Mouse (Mus musculus) spleen, embryonic (tissue): ENCODE results near the gene Rce1.

Source experiments
- CTCF ChIA-PET: fragments of 350-600 bp; sonication (Branson Sonifier 250); formaldehyde crosslinking; loops from one replicate; lab custom pipeline; 2022; lab: Charles Lee

Gene Rce1

DNA sequence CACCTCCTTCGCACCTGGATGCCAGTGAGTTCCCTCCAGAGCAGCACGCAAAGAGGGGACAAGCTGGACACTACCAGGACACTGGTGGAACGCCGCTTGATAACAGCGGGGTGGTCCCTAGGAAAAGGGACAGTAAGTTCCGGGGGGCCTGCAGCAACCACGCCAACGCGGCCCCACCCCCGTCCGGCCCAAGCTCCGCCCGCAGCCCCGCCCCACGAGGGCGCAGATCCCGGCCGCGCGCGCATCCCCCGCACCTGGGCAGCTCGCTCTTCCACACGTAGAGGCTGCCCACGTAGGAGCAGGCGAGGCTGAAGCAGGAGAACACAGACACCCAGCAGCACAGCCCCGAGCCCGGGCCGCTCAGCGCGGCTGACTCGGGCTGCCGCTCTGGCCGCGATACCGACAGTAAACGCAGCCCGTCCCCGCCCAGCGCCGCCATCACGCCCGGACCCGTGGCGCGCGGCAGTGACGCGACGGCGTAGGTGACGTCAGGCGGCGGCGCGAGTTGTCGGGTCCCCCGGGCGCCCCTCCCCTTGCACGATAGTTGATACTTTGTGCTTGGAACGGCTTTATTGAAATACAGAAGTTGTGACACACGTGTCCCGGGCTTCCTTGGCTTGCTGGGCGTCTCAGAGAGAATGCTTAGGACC lies at the start of gene Rce1:
TSS of gene Rce1 (minus strand) at position 463 of the 650 bp plus-strand sequence.
- CTCF ChIA-PET = no interaction called here

DNA sequence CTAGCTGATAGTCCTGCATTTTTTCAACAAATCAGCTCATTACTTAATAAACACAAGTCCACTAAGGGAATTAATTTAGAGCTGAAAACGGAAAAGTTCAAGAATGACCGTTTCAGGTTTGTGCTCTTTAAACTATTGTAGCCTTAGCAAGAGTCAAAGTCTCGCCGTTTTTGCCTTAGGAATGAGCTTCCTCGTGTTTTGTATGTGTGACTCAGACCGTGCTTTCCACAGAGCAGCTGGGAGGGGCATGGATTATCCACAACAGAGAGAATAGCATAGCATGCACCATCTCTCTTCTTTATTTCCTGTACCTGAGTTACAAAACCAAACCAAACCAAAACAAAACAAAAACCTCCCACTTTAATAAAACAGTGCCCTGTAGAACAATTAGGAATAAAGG lies 47.0 kb upstream of the Rce1 start:
- CTCF ChIA-PET = no interaction called here

DNA sequence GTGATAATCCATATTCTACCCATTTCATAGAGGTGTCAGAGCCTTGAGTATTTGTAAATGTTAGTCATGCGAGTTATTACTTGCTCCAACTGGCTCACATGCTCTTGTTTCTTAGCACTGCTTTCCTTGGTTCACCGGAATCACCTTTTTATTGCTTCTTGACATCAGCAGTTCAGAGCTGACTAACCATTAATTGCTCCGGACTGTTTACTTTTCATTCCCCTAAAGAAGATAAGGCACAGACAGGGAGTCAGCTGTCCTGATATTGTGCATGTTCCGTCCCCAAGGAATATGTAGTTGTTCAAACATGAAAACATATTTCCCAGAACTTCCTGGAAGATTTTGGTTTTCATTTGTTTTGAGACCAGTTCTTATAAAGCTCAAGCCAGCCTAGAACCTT lies 45.3 kb upstream of the Rce1 start:
- CTCF ChIA-PET = no interaction called here

DNA sequence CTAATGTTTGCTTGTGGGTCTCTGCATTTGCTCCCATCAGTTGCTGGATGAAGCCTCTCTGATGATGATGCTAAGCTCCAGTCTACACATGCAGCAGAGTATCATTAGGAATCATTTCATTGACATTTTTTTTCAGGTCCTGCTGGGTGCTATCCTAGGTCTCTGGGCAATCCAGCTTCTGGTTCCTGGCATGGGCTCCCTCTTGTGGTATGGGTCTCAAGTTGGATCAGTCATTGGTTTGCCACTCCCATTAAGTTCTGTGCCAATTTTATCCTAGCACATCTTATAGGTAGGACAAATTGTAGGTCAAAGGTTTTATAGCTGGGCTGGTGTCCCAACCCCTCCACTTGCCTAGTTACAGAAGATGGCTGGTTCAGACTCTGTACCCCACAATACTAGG lies 41.4 kb upstream of the Rce1 start:
- CTCF ChIA-PET = no interaction called here

DNA sequence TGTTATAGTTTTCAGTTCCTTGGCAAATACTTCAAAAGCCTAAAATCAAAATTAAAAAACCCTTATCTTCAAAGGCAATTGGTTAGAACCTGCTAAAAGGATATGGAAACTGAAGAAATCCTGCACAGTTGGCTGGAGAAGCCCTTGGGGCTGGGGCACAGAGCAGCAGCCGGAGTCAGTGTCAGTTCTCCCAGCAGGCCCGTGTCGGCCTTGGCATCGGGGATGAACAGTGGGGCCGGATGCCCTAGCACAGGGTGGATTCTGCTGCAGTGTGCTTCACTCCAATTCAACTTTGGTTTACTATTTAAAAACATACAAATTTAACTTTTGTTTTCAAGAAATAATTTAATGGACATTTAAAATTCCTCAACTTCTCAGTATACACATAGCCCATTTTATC lies 32.7 kb upstream of the Rce1 start:
- CTCF ChIA-PET = no interaction called here

DNA sequence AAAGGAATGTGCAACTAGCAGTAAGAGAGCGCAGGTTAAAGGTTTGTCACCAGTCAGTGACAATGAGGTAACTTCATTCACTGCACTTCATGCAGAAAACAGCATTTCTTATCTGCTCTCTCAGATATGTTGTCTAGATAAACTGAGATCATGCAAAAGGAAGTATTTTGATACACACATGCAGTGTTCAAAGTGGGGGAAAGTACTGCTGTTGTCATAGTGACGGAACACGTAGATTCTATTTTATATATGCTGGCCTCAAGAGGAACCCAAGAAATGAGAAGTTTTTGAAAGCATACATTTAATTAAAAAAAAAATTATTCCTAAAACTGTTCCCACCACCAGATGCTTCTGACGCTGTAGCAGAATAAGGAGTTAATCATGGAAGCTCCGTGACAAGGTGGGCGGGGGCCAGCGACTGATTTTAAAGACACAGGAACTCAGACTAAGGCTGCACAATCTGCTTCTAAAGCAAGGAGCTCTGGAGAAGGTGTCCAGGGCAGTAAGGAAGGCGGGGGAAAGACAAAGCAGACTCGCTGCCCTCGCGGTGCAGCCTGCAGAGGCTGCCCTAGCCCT lies 21.6 kb upstream of the Rce1 start:
- CTCF ChIA-PET = no interaction called here

DNA sequence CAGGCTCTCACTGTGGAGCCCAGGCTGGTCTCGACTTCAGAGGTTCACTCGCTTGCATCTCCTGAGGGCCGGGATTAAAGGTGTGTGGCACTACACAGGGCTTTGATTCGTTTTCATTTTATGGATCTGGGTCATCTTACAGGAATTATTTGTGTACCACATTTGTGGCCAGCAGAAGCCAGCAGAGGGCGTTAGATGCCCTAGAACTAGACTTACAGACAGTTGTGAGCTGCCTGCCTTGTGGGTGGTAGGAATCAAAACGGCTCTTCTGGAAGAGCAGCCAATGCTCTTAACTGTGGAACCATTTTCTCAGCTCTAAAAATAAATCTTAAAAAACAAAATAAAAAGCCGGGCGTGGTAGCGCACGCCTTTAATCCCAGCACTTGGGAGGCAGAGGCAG lies 18.8 kb upstream of the Rce1 start:
- CTCF ChIA-PET = no interaction called here

DNA sequence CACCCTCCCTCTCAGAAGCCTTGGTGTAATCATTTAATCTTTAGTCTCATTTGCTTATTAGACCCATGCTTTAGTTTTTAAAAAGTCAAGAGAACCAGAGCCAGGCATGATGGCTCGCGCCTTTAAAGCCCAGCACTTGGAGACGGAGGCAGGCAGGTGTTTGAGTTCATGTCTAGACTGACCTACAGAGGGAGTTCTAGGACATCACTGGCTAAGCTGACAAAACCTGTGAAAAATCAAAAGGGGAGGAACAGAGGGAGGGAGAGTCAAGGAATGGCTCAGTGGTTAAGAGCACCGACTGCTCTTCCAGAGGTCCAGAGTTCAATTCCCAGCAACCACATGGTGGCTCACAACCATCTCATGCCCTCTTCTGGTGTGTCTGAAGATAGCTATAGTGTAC lies 10.5 kb upstream of the Rce1 start:
- CTCF ChIA-PET = interaction anchor here (0.6 kb wide), 1 partner anchor 174 kb away, joined by 5 read pairs; no protein-coding TSS in a partner anchor

DNA sequence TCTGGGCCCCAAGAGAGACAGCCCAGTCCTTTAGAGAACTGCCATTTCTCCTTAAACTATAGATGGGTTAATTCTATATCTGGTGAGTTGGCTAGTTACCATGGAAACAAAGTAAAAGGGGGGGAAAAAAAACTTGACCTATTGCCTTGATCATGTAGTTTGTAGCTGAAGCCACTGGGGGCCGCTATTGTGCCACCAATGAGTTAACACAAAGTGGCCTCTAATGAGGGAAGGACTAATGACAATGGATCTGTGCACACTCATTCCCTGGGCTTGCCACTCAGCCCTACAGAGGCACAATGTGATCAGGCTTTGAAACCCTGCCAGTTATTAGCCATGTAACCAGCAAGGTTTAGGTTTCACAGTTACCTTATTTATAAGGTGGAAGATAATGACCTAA lies 3.4 kb upstream of the Rce1 start:
- CTCF ChIA-PET = interaction anchor here (0.6 kb wide), 1 partner anchor 23 kb away, joined by 8 read pairs; no protein-coding TSS in a partner anchor

DNA sequence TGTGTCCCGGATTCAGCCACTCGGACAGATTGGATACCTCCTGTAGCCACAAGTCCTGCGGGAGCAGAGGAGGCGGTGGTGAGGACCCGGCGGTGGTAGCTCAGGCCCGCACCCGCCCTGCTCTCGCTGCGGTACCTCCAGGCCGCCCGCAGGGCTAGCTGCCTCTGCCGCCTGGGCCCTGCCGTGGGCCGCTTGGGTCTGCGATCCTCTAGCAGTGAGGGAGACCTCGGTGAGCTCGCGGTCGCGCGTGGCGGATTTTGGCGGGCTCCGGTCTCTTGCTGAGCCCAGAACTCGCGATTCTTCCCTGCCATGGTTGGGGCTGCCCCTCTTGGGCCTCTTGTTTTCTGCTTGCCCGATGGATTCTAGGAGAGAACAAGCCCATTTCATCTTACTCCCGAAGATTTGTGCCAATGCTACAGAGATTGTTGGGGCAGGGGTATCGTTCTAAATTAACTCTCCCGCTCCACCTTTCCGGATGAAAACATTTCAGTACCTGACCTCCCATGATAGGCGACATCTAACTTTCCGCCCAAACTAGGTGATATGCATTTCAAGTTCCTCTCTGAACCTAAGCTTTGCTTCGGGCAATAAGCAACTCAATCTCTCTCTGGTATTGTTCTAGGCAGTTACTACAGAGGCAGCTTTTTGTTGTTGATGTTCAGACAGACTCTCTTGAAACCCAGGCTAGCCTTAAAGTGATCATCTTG lies 541 bp upstream of the Rce1 start:
- CTCF ChIA-PET = no interaction called here

DNA sequence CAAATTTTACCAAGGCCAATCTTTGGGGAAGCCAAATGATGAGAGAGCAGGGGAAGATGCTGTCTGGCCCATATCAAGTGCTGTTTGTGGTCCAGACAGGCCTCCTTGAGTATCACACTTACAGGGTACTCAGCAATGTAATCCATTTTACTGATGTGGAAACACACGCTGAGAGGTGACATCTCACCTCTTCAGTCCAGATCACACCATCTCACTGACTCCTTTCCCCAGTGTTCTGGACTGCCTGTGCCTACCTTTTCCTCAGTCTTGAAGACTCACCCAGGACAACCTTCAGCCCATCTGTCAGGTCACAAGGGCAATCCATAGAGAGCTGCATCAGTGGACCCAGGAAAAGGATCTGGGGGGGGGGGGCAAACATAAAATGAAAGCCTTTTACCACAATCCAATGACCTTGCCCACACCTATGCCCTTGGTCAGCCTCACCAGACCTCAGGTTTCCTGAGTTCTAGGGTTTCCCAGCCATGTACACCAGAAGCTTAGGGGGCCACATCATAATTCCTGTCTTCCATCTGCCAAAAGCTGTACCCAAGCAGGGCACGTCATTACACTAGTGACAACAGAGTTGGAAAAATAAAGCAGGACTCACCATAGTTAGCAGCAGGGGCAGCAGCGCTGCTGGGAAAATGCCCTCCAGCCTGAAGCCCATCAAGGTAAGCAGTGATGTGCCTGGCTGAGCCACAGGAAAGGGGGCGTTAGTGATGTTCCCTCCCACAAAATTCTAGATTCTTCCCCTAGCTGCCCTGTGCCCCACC lies 849 bp downstream of the Rce1 start:
- CTCF ChIA-PET = no interaction called here

DNA sequence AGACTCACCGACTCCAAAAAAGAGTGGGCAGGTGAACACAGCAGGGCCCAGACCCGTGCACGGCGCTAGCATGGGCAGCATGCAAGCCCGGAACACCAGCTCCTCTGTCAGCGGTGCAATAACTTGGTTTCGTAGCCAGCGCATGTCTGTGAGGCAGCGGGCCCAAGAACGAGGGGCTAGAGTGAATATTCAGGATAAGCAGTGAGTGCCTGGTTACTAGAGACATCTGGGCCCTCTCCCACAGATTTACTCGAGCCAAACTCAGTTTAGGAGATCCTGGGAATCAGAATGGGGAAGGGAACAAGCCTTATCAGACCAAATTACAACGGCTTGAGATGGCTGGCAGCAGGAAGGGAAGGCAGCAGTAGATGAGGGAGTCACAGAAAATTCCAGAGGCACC lies 1.4 kb downstream of the Rce1 start:
- CTCF ChIA-PET = no interaction called here

DNA sequence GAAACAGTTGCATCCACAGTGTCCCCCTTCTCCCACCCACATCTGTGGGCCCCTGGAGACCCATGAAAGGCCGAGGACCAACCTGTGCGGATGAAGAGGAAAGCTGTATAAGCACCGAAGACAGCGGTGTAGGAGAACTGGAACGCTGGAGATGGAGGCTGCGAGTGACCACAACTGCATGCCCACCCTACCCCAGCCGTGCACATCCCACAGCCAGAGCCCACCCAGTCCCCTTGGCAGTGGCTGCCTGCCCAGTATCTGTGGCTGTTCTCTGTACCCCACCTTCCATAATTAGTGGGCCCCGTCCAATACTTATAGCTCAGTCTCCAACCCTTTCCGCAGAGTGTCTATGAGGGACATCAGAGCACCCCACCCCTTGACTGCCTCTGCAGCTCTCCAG lies 2.0 kb downstream of the Rce1 start:
- CTCF ChIA-PET = no interaction called here

DNA sequence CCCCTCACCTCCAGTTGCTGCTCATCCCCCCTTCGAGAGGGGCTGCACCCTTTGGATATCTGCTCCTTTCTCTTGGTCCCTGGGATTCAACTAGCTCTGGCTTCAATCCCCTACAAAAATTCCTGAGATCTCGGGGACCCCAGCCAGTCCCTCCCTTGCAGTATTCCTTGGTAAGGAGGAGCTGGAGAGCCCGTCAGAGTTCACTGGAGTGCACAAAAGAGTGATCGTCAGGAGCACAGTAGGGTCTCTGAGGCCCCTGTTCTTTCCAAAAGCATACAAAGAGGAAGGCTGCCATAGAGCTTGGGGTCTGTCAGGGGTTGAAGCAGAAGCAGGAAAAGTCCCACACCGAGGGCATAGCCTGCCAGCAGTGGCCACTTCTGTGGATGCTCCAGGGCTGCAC lies 2.7 kb downstream of the Rce1 start:
- CTCF ChIA-PET = no interaction called here

DNA sequence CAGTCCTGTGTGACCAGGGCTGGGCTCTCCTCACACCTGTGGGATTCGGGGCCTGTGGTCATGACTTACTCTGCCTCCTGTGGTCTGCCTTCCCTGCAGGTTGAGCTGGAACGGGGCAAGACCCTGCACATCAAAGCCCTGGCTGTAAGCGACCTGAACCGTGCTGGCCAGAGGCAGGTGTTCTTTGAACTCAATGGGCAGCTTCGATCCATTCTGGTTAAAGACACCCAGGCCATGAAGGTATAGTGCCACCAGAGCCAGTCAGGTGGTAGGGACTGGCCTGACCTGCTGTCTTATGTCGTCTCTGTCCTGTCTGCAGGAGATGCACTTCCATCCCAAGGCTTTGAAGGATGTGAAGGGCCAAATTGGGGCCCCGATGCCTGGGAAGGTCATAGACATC lies 4.7 kb downstream of the Rce1 start:
- CTCF ChIA-PET = no interaction called here

DNA sequence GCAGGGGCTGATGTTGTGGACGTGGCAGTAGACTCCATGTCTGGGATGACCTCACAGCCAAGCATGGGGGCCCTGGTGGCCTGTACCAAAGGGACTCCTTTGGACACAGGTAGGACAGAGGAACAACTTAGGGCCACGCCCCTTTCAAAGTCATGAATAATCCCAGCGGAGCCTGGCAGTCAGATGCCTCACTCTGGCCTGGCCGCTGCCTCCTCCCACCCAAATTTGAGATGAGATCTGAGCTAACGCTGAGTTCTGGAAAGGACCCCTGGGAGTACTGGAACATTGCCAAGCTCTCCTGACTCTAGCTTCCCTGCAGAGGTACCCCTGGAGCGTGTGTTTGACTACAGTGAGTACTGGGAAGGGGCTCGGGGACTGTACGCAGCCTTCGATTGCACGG lies 6.0 kb downstream of the Rce1 start:
- CTCF ChIA-PET = no interaction called here

DNA sequence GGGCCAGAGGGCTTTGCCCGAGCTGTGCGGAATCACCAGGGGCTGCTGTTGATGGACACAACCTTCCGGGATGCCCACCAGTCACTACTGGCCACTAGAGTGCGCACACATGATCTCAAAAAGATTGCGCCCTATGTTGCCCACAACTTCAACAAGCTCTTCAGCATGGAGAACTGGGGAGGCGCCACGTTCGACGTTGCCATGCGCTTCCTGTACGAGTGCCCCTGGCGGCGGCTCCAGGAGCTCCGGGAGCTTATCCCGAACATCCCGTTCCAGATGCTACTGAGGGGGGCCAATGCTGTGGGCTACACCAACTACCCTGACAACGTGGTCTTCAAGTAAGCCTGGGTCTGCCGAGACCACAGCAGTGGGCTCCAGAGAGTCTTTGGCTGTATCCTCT lies 7.3 kb downstream of the Rce1 start:
- CTCF ChIA-PET = no interaction called here

DNA sequence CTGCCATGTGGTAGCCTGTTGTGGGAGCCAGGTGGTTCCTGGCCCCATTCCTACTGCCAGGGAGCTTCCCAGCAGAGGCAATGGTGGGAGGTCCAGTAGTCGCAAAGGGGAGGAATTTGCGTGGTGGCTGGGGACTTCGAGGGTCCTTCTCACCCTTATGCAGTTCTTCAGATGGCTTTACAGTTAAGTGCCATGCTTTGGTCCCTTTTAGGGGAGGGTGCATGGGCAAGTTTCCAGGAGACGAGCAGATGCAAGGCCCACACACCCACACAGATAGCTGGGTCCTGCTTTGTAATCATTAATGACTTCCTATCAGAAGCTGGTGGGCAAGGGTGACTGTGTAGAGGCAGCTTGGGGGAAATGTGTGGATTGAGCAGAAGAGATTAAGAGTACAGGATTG lies 8.9 kb downstream of the Rce1 start:
- CTCF ChIA-PET = no interaction called here

DNA sequence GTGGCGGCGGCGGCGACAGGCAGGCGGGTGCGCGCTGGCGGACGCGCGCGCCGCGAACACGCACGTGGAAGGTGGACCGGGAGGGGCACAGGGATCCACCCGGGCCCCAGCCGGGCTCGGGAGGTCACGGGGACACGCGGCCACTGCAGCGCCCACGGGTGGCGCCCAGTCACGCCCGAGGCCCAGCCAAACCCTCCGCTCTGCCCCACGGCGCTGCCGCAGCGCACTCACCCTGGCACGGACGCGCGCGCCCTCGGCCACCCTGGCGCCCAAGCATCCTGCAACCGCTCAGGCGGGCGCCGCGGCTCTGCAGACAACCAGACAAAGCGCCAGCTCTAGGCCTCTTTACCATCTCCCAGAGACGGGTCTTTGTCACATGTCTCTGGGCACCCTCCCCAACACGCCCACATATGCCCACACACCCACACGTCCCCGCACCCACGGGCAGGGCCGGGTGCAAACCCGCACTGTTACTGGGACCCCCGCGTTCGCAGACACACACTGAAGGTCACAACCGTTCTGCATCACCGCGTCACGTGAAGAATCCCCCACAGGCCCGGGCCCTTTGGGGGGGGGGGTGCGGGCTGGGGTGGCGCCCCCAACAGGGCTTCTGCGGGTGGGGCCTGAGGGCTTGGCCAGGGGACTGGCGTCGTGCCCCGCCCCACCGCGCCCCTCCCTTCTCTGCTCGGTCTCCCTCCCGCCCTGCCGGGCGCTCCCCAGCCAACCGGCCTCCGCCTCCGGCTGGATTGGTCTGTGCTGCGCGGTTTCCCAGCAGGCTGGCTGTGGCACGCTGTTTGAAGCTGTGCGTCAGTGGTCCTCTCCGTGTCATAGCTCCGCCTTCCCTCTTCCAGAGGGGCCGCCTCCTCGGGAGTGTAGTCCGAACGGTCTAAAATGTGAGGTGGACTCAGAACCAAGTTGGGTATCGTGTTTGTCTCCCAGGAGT lies 10.0 kb downstream of the Rce1 start, which contains the start of gene Lrfn4:
TSS of gene Lrfn4 (minus strand) at position 517 of the 943 bp plus-strand sequence.
- CTCF ChIA-PET = no interaction called here

DNA sequence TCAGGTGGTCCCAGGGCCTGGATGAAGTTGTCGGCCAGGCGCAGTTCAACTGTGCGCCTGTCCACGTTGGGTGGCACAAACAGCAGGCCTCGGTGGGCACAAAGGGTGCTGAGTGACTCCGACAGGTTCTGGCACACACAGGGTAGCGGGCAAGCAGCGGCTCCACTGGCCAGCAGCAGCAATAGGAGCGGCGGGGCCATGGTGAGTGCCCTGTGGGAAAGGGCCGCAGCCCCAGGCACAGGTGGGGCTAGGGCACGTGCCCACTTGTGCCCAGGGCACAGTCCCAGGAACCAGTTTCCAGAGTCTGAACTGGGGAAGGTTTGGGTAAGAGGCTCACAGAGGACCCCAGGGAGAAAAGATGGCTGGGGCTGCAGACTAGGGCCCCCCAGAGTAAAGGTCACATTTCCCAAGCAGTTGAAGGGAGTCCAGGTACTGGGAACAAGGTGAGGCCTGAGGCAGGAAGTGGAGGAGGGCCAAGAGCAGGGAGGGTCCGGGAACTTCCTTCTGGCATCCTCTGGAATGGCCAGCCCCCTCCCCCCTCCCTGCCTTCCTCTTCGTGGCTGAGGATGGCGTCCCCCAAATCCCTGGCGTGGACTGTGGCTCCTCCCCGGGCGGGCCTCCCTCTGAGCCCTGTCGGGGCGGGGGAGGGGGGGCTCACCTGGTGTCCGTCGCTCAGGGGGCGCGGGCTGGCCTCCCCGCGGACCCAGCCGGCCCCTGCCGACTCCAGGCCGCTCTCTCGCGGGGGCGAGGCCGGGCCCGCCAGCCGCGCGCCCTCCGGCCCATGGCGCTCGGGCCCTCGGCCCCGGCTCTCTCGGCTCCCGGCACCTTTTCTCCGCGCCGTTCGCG lies 10.9 kb downstream of the Rce1 start:
- CTCF ChIA-PET = no interaction called here
